Mouse (Mus musculus) small intestine, adult 2 months (tissue): Measurements from ENCODE around the gene Irf6.

Experiments used
- CTCF ChIP-seq: fragments of 200-500 bp; IDR thresholded peaks from 2 replicates; pipeline ENCODE4 v1.5.1; 2012; ENCODE audit warnings: low read depth, mild to moderate bottlenecking, control low read depth, inconsistent platforms, low read length, moderate library complexity, mixed read lengths; ENCODE audit not compliant: insufficient replicate concordance, insufficient read length; ENCODE audit errors: extremely low read depth
- POLR2A ChIP-seq: fragments of 200-500 bp; IDR thresholded peaks from 2 replicates; pipeline ENCODE4 v1.6.1; 2012; ENCODE audit warnings: low read depth, mild to moderate bottlenecking, control low read depth, inconsistent platforms, low read length, moderate library complexity

DNA sequence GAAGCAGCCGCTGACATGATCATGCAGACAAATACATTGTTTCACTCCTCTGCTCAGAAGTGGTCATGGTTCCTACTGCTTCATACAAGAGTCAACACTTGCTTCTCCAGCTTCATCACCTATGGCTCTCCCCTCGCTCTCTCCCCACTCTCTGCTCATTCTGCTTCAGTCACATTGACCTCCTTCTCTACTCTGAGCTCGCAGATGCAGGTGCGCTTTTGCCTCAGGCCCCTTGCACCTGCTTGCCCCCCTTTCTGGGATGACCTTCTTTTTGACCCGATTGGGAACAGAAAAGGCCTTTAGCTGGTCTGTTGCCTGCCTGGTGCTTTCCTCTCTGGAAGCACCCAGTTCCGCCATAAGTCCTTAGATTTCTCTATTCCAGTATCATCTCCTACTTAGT, 8.4 kb upstream of the Irf6 start:
- TF ChIP-seq CTCF (no peak), POLR2A (no peak)
